Comparison of ENCODE assay signal across 8 mouse cellular contexts in genomic region chr9:40268040-40268747, GRCm38 (mm10). TPM values are rescaled to one million over a fixed set of nuclear protein-coding genes. Genes with fewer than 3 reads are reported as not detected.
DNase-seq lines count a peak whose midpoint lies in the region; ATAC-seq and TF ChIP-seq lines count a peak whose summit lies in the region.
"Had no signal": no experiment of that assay in that cellular context is flagged by ENCODE, and none has a peak within 500 bp of the region (broad histone marks: within the 10 kb centered on the region; RNA-seq: fewer than 3 reads in every experiment).

No protein-coding gene starts in this region.

- H3K9me3 ChIP-seq in lung, postnatal 0 days (ENCODE audit: low read length) = no peaks in the 10 kb centered on the region
- no peaks in the 10 kb centered on the region for H3K9me3 ChIP-seq in forebrain, embryonic 11.5 days (ENCODE audit: control insufficient read depth, low read length)
- no peaks in the 10 kb centered on the region for H3K9me3 ChIP-seq in limb, embryonic 13.5 days
- no peaks in the 10 kb centered on the region for H3K9me3 ChIP-seq in stomach, embryonic 15.5 days
- H3K9me3 ChIP-seq: liver, embryonic 15.5 days had no signal

- ATAC-seq in lung, postnatal 0 days = no peak
- no peak for ATAC-seq in forebrain, embryonic 11.5 days (replicated peaks; ENCODE audit: low FRiP score)
- peak; percentile 52 for ATAC-seq in limb, embryonic 13.5 days (ENCODE audit: low FRiP score, low read depth)
- ATAC-seq in stomach, embryonic 15.5 days (ENCODE audit: insufficient read depth, low FRiP score, low read depth) = 0 out of 2 replicates have a peak, but pooled peaks have one; percentile 32

- 0 out of 2 replicates have a peak, but pooled peaks cover 9% of the 10 kb centered on the region for H3K27me3 ChIP-seq in lung, postnatal 0 days (replicated peaks; ENCODE audit: insufficient read depth, low read length)
- H3K27me3 ChIP-seq in forebrain, embryonic 11.5 days (ENCODE audit: control insufficient read depth, insufficient read depth, low read length) = 0 out of 2 replicates have a peak, but pooled peaks cover 7% of the 10 kb centered on the region
- peaks cover 33% of the 10 kb centered on the region for H3K27me3 ChIP-seq in limb, embryonic 13.5 days
- H3K27me3 ChIP-seq in stomach, embryonic 15.5 days (replicated peaks) = peaks cover 9% of the 10 kb centered on the region

- peak; percentile 23; the same call in 1 of the 2 replicates for TF ChIP-seq CTCF in lung, postnatal 0 days (IDR thresholded peaks at IDR 0.05)

- intact Hi-C loops in left cerebral cortex, postnatal 14 days (cut with DNase I) = no loop called here

- H3K4me3 ChIP-seq in lung, postnatal 0 days (ENCODE audit: low read depth, low read length) = no peak overlapping the region
- H3K4me3 ChIP-seq in forebrain, embryonic 11.5 days (ENCODE audit: low read depth, low read length) = no peak overlapping the region; the same call in 1 of the 2 replicates
- H3K4me3 ChIP-seq in limb, embryonic 13.5 days = peak overlapping the region; percentile 35
- no peak overlapping the region for H3K4me3 ChIP-seq in stomach, embryonic 15.5 days (replicated peaks)

- H3K4me2 ChIP-seq in lung, postnatal 0 days (replicated peaks; ENCODE audit: low read depth, low read length) = peak overlapping the region; percentile 56
- H3K4me2 ChIP-seq in forebrain, embryonic 11.5 days (ENCODE audit: low read depth, low read length, severe bottlenecking) = peak overlapping the region; percentile 70
- H3K4me2 ChIP-seq in limb, embryonic 13.5 days (replicated peaks) = peak overlapping the region; percentile 64
- H3K4me2 ChIP-seq in stomach, embryonic 15.5 days = peak overlapping the region; percentile 60

- TF ChIP-seq EP300 in lung, postnatal 0 days (IDR thresholded peaks at IDR 0.05) = no peak

- H3K4me1 ChIP-seq in lung, postnatal 0 days (ENCODE audit: insufficient read depth, low read depth, low read length) = no peaks in the 10 kb centered on the region
- H3K4me1 ChIP-seq in forebrain, embryonic 11.5 days (replicated peaks; ENCODE audit: control insufficient read depth, insufficient read depth, low read length) = peaks cover 4% of the 10 kb centered on the region; the same call in 1 of the 2 replicates
- H3K4me1 ChIP-seq in limb, embryonic 13.5 days = peaks cover 14% of the 10 kb centered on the region
- H3K4me1 ChIP-seq in stomach, embryonic 15.5 days = peaks cover 16% of the 10 kb centered on the region; the same call in 1 of the 2 replicates

- peak; percentile 29 for DNase-seq in lung, postnatal 0 days (ENCODE audit: low spot score)
- no peak for DNase-seq in lung, postnatal 25 days (ENCODE audit: low spot score)
- no peak for DNase-seq in forebrain, embryonic 11.5 days (ENCODE audit: low spot score)
- DNase-seq in layer of hippocampus, postnatal 36 days = no peak
- no peak for DNase-seq in left cerebral cortex, postnatal 14 days (ENCODE audit: low spot score in 2 of 2)

- H3K9ac ChIP-seq in lung, postnatal 0 days (replicated peaks; ENCODE audit: low read depth) = no peak overlapping the region
- H3K9ac ChIP-seq in forebrain, embryonic 11.5 days (ENCODE audit: low read length) = no peak overlapping the region
- H3K9ac ChIP-seq in limb, embryonic 13.5 days = no peak overlapping the region
- no peak overlapping the region for H3K9ac ChIP-seq in stomach, embryonic 15.5 days
- H3K9ac ChIP-seq: liver, embryonic 15.5 days had no signal

- 14% methylated on average over 21 of the region's 21 CpGs for WGBS in lung, postnatal 0 days
- WGBS in forebrain, embryonic 11.5 days = 19% methylated on average over 21 of the region's 21 CpGs
- 15% methylated on average over 21 of the region's 21 CpGs for WGBS in limb, embryonic 13.5 days
- 15% methylated on average over 21 of the region's 21 CpGs for WGBS in stomach, embryonic 15.5 days

- no peak overlapping the region for H3K27ac ChIP-seq in lung, postnatal 0 days (ENCODE audit: low read length)
- H3K27ac ChIP-seq in forebrain, embryonic 11.5 days (ENCODE audit: low read depth, low read length) = no peak overlapping the region
- no peak overlapping the region for H3K27ac ChIP-seq in limb, embryonic 13.5 days
- H3K27ac ChIP-seq in stomach, embryonic 15.5 days = no peak overlapping the region
- H3K27ac ChIP-seq: liver, embryonic 15.5 days had no signal

- no peaks in the 10 kb centered on the region for H3K36me3 ChIP-seq in lung, postnatal 0 days (ENCODE audit: insufficient read depth, low read length)
- H3K36me3 ChIP-seq in forebrain, embryonic 11.5 days (ENCODE audit: control insufficient read depth, insufficient read depth, low read length) = no peaks in the 10 kb centered on the region
- no peaks in the 10 kb centered on the region for H3K36me3 ChIP-seq in limb, embryonic 13.5 days
- no peaks in the 10 kb centered on the region for H3K36me3 ChIP-seq in stomach, embryonic 15.5 days
- H3K36me3 ChIP-seq: liver, embryonic 15.5 days had no signal

RNA-seq across cellular contexts. Expression of gene Scn3b, which starts 0.8 kb away (rescaled TPM):
- 37.6 and 46.9 TPM in 2 replicates for polyA plus RNA-seq in lung, postnatal 0 days (2015; fragmentation: Nextera tagmentation; extraction: Ambion mirVana)
- polyA plus RNA-seq in forebrain, embryonic 11.5 days (2014; fragmentation: Nextera tagmentation; extraction: Ambion mirVana) = 9.7 and 10.9 TPM in 2 replicates
- 3.5 and 5.0 TPM in 2 replicates for polyA plus RNA-seq in limb, embryonic 13.5 days (2015; fragmentation: Nextera tagmentation; extraction: Ambion mirVana)
- 5.2 and 6.1 TPM in 2 replicates for polyA plus RNA-seq in stomach, embryonic 15.5 days (2015; fragmentation: Nextera tagmentation; extraction: Ambion mirVana)
- 100 to 1,000 TPM; 249 to 260 TPM for total RNA-seq in layer of hippocampus, postnatal 36 days (2021)
- total RNA-seq in left cerebral cortex, postnatal 14 days (2021) = 100 to 1,000 TPM; 112 to 124 TPM

Comparison
In these comparisons a context has a peak if more than half of its experiments do, and no peak if none do; other contexts are left out.
1. ATAC-seq: peak in limb, embryonic 13.5 days (single experiment) and stomach, embryonic 15.5 days (single experiment); none in lung, postnatal 0 days (single experiment) and forebrain, embryonic 11.5 days (single experiment).
2. Peak in every context shown above with its lines, with median percentiles within 50 percentile points of each other: H3K4me2 ChIP-seq.